Mouse (Mus musculus): Measurements from ENCODE around the gene 1700022I11Rik. TPM values are rescaled to one million over a fixed set of nuclear protein-coding genes. Genes with fewer than 3 reads are reported as not detected.
A peak's percentile ranks its signal among the peaks of the same experiment; 100 is the strongest.

The 1700022I11Rik gene
- total RNA-seq, 2 experiments from 2014 or later, result not detected

DNA sequence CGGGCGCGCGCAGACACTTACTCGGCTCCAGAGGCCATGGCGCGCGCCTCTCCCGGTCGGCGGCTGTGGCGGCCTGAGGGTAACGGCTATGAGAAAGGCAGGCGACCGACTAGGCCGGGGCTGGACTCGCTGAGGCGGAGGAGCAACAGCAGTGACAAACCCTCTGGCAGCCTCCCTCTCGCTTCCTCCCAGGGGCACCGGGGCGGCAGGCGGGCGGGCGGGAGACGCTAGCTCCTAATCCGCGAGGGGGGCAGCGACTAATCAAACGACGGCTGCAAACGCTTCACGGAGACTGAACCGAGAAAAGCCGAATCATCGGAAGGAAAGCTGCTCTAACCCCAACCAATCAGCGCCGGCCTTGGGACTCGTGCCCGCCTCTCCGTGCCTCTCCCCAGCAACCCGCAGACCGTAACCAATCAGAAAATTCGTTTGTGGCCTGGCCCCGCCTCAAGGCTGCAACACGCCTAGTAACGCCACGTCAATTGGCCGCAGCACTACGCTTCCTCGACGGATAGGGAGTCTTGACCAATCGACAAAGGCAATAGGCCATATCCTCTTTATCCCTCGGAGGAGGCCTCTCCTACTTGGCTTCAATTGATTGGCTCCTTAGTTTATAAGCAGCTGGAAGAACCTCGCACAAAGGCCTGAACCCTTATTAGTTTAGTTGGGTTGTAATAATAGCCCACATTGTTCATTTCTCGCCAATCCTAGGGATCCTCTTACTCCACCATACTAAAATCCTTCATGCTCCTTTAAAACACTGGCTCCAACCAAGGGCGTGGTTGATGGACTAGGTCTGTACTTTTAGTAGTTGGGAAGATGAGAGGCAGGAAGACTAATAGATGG lies 31.0 kb downstream of the 1700022I11Rik start, which contains the start of gene Vcp:
Gene Vcp (minus strand): TSS at position 367 of the 846 bp plus-strand sequence.
- peak; percentile 100 for DNase-seq (ENCODE audit: low spot score)

DNA sequence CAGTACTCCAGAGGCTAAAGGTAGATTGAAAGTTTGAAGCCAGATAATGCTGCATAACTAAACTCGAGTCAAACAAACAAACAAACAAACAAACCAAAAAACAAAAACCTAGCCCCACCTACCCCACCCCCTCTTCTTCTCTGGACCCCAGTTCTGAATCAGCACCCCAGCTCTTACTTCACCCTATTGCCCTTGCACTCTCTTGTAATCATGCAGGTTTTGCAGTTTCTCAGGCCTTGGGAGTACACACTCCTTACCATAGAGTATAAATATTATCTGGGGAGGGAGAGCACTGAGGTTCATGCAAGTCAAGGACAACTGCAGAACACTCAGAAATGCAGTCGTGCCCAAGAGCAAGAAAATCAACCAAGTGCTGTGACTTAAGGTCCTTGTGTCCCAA lies 31.9 kb downstream of the 1700022I11Rik start:
- DNase-seq (ENCODE audit: low spot score), result no peak

DNA sequence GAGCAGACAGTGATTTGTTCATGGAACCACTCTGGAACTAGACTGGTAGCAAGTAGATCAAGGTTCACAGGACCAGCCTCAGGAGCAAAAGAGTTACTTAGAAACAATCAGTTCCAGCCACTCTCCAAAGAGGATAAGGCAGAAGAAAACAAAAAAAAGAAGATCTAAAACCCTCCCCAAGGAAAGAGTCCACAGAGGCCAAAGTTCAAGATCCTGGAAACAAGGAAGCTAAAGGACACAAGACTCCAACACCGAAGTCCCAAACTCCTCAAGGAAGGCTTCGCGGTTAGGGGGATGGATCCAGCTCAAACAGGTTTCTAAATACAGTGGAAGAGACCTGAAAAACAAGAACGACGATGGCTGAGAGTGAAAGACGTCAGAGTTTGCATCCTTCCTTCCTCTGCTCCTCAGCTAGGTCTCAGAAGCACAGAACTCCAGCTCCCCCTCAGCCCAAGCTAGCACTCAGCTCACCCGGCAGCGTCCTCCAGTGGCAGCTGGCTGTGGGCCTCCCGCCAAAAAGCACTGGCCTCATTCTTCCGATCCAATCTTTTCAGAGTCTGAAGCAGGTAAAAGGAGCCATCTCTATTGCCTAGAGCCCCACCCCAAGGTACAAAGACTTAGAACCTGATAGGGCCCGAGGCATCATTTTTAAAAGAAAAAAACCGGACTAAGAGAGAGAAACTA lies 33.5 kb downstream of the 1700022I11Rik start:
- DNase-seq (ENCODE audit: low spot score), result peak; percentile 53

DNA sequence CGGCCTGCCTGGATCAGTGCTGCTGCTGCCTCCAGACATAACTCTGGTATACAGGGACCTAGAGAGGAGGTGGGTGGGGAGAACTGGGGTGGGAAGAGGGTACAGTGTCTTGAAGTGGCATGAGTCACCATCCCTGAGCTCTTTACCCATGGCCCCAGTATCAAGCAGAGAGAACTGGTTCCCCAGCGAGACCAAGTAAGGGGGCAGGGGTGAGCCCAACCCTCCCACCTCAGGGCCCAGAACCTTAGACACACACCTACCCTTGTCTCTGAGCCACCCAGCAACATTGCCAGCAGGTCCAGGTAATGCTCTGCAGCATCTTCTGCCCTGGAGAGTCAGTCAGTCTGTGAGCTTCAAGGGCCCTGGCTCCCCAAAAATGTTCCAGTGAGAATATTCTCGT lies 35.5 kb downstream of the 1700022I11Rik start:
- DNase-seq (ENCODE audit: low spot score), result no peak

- DNase-seq (ENCODE audit: low spot score), result peak; percentile 53
Measured at GRCm38 (mm10) chr4:43005765-43006164, 36.4 kb downstream of the 1700022I11Rik start.

DNA sequence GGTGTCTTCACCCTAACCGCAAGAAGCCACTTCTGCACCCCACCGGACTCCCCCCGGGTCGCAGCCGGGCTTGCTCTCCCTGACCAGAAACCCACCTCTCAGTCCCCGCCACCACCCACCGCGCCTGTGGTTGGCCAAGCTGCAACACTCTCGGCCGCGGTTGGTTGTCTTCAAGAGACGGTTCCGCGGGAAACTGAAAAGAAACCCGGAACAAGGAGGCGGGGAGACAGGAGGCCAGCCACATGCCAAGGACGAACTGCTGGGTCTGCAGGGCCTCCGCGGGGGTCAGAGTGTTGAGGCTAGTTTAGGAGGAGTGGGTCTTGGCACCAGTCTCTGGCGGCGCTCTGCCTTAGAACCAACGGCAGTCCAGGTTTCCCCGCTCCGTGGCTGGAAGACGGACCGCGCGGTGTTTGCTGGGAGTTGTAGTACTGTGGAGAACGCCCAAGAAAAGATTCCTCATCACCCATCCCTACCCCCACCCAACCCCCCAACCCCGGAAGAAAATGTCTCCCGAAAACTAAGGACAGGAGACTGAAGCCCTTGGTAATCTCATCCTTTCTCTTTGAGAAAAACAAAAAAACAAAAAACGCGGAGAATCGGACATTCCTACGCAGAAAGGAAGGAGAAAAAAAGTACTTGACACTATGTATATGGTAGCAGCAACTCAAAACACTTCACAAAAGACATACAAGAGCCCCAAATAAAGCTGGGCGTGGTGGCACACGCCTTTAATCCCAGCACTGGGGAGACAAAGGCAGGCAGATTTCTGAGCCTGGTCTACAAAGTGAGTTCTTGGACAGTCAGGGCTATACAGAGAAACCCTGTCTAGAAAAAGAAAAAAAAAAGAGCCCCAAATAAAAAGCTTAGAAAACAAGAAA lies 41.0 kb downstream of the 1700022I11Rik start, which contains the start of gene Fancg:
Gene Fancg (minus strand): TSS at position 346 of the 878 bp plus-strand sequence.
- peak; percentile 77 for DNase-seq (ENCODE audit: low spot score)

- DNase-seq (ENCODE audit: low spot score), result no peak
Measured at GRCm38 (mm10) chr4:43012091-43012490, 42.7 kb downstream of the 1700022I11Rik start.

DNA sequence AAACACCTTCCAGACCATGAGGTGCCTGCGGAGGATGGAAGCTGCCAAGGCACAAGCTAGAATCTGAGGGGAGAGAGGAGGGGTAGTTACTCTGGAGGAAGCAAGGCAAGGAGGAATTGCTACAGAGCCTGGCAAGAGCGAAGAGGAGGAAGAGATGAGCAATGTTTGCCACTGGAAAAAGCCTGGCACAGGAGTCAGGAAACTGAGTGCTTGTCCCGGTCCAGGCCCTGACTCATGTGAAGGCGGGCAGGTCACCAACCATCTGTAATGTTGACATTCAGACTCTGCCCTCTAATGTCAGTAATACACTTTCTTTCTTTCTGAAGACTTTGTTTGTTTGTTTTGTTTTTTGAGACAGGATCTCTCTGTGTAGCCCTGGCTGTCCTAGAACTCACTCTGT lies 48.8 kb downstream of the 1700022I11Rik start:
- no peak for DNase-seq (ENCODE audit: low spot score)

DNA sequence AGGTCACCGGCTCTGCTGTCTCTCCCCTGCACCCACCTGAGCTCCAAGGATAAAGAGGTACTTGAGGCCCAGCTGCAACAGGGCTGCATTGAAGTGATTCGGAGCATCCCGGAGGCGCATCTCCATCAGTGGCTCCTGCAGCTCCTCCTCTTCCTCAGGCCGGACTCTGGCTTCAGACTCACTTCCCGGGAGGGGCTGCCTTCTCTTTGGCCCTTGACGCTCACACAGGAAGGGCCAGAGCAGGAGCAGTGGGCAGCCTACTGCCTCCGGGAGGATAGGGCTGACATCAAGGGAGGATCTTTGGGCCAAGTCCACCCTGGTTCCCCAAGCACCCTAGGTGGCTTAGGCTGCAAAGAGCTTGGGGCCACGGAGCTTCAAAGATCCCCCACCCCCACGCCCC lies 49.8 kb downstream of the 1700022I11Rik start:
- DNase-seq (ENCODE audit: low spot score), result no peak

DNA sequence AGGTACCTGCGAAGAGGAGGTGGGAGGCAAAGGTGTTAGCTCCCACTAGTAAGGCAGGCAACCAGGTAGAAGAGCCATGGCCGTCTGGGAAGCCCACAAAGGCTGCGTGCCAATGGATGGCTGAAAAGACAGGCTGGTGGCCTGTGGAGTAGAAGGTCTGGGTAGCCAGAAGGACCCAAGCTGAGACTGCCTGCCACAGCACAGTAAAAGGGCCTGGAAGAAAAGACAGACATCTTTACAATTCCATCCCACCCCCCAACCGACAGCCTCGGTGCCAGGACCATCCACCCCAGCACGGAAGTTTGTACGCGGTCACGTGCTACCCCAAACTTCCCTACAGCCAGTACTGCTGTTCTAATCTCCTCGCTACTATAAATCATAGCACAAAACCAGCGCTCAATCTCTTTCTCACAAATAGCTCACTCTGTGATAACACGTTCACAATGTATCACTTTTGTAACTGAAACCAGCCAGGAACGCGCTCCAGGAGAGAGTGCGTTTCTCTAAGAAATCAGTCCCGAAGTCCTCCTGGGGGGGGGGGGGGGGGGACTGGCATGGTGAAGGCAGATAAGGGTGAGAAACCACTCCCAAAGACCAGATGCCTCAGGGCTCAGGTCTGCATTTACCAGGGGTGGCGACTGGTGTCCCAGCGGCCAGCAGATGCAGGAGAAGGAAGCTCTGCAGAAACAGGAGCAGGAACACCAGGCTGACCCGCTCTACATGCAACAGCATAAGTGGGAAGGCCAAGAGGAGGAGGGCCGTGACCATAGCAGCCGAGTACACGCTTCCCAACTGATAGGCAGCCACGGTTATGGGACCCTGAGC lies 50.4 kb downstream of the 1700022I11Rik start:
- DNase-seq (ENCODE audit: low spot score), result no peak

- DNase-seq (ENCODE audit: low spot score), result no peak
Measured at GRCm38 (mm10) chr4:43020876-43021275, 51.5 kb downstream of the 1700022I11Rik start.

GRCm38 (mm10) chr4:43021341-43021740 lies 51.9 kb downstream of the 1700022I11Rik start:
- no peak for DNase-seq (ENCODE audit: low spot score)

DNA sequence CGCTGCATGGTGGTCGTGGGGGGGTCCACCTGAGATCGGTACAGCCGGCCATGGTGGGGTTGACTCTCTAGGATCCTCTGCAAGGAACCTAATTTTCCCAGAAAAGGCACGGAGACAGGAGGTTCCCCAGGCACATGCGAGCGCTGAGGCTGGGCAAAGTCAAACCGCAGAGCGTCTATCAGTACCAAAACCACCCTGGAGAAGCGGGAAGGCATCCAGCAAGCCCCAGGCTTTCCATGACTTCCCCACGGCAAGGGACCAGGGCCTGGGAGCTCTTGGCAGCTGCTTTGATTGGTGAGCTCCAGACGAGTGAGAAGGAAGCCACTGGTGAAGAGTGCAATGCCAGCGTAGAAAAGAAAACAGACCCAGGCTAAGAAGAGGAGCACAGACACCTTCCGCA lies 55.3 kb downstream of the 1700022I11Rik start:
- no peak for DNase-seq (ENCODE audit: low spot score)

DNA sequence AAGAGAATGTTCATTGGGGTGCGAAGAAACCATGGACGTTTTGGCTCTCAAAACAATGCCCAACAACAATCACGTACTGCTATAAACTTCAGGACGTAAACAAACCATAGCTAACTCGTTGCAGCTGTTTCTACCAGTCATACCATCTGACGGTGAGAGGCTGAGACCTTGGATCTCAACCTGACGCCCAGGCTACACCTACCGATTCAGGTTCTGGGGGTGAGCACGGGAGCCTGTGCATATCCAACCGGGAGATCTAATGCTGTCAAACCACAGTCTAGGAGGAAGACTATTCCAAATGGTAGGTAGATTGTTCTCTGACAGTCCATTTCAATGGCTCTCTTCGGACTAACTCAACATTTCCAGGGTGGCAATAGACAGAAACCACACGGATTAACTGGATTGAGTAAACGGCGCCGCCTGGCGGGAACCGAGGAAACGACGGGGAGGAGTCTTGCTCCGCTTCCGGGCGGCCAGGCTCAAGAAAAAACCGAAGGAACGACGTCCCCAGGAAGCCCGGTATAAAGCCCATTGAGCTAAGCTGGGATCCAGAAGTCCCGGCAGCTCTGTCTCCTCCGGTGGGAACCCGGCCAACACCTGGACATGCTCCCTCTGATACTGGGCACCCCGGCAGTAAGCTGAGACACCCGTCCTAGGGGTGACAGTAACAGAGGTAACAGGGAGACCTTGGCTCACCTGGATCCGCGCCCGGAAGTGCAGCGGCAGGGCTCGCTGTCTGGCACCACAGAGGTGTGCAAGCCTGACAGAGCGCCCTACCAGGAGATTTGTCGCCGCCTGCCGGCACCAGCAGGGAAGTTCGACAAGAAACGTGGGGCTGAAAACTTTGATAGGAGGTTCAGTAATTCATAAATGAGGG lies 55.9 kb downstream of the 1700022I11Rik start, which contains the start of gene Pigo:
Gene Pigo (minus strand): TSS at position 736 of the 877 bp plus-strand sequence.
- DNase-seq (ENCODE audit: low spot score), result peak; percentile 94

- DNase-seq (ENCODE audit: low spot score), result no peak
Measured at GRCm38 (mm10) chr4:43029121-43029520, 59.7 kb downstream of the 1700022I11Rik start.

DNA sequence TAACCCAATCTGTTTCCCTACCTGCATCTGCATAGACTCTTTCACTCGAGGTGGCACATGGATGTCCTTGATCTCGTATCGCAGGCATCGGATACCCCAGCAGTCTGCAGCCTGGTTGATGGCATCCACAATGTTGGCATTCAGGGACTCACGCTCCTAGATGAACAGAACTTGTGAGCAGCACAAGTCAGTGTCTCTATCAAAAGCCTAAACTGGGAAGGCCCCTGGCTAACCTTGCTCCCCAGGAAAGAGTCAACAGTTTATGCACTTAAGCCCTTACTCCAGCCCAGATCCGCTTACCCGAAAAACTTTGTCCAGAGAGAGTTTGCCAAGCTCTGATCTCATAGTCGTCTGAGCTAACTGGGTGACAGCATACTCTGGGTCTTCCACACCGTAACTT lies 60.3 kb downstream of the 1700022I11Rik start:
- DNase-seq (ENCODE audit: low spot score), result no peak

DNA sequence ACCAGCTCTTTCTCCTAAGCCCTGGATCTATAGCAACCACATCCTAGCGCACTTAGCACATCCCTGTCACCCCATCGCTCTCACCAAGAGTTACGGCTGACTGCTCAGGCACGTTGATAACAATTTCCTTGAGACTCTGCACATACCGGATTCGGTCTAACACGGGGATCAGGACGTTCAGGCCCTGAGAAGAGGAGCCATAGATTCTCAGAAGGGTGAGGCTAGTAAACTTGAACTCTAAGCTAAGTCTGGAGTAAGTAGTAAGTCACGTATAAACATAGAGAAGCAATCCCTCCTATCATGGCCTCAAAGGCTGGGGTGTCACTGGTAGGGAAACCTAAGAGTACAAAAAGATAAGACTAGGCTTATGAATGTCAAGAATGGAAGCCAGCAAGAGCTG lies 60.9 kb downstream of the 1700022I11Rik start:
- no peak for DNase-seq (ENCODE audit: low spot score)

DNA sequence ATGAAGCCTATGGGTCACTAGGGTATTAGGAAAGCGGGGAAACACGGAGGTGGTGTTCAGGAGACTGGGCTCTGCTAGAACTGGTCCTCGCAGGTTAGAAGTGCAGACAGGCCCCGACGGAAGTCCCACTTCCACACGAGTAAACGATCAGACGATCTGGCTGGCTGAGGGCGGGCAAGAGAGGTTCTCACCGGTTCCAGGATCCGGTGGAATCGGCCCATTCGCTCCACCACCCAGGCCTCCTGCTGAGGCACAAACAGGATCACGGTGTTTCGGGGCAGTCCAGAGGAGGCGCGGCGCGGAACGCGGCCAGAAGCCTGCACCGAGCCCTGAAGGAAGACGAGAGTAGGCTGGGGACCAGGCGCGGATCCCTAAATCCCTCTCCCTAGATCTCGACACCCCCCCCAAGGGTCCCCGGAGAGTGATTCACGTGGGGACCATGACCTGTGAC lies 61.4 kb downstream of the 1700022I11Rik start:
- DNase-seq (ENCODE audit: low spot score), result no peak

GRCm38 (mm10) chr4:43031237-43031995 lies 62.0 kb downstream of the 1700022I11Rik start, which contains the start of gene Stoml2:
Stoml2 (minus strand) TSS chr4:43031710.
- peak; percentile 94 for DNase-seq (ENCODE audit: low spot score)
